Mouse (Mus musculus): ENCODE results near the gene Phospho2. TPM values are rescaled to one million over a fixed set of nuclear protein-coding genes. Genes with fewer than 3 reads are reported as not detected.

Phospho2 gene
- 104 TPM for polyA plus RNA-seq (2014; fragmentation: Illumina TruSeq; extraction: RNeasy Lipid Tissue Mini Kit (QIAGEN cat#74804); ENCODE audit: low replicate concordance)

GRCm38 (mm10) chr2:69789429-69790069, at the start of gene Phospho2, which contains the start of gene Ccdc173:
TSS of gene Phospho2 (plus strand) at chr2:69789623.
TSS of gene Ccdc173 (minus strand) at chr2:69789575.

GRCm38 (mm10) chr2:69821711-69822110, 32.3 kb downstream of the Phospho2 start, which contains the start of gene Klhl23:
TSS of gene Klhl23 (plus strand) at chr2:69821944.

Other genes starting within 250 kb of the Phospho2 start
- 0.04 TPM for gene Lrp2, start 203.6 kb upstream of the Phospho2 start, polyA plus RNA-seq (2014; fragmentation: Illumina TruSeq; extraction: RNeasy Lipid Tissue Mini Kit (QIAGEN cat#74804); ENCODE audit: low replicate concordance)
- 12.3 TPM for gene Bbs5, start 142.5 kb upstream of the Phospho2 start, polyA plus RNA-seq (2014; fragmentation: Illumina TruSeq; extraction: RNeasy Lipid Tissue Mini Kit (QIAGEN cat#74804); ENCODE audit: low replicate concordance)
- gene Klhl41, start 119.5 kb upstream of the Phospho2 start, polyA plus RNA-seq (2014; fragmentation: Illumina TruSeq; extraction: RNeasy Lipid Tissue Mini Kit (QIAGEN cat#74804); ENCODE audit: low replicate concordance) = not detected
- gene Fastkd1, start 76.1 kb upstream of the Phospho2 start, polyA plus RNA-seq (2014; fragmentation: Illumina TruSeq; extraction: RNeasy Lipid Tissue Mini Kit (QIAGEN cat#74804); ENCODE audit: low replicate concordance) = 26.8 TPM
- gene Ppig, start 67.1 kb upstream of the Phospho2 start, polyA plus RNA-seq (2014; fragmentation: Illumina TruSeq; extraction: RNeasy Lipid Tissue Mini Kit (QIAGEN cat#74804); ENCODE audit: low replicate concordance) = 275 TPM
- 1.0 TPM for gene Ccdc173, start within 50 bp of the Phospho2 start, polyA plus RNA-seq (2014; fragmentation: Illumina TruSeq; extraction: RNeasy Lipid Tissue Mini Kit (QIAGEN cat#74804); ENCODE audit: low replicate concordance)
- gene Klhl23, start 32.3 kb downstream of the Phospho2 start, polyA plus RNA-seq (2014; fragmentation: Illumina TruSeq; extraction: RNeasy Lipid Tissue Mini Kit (QIAGEN cat#74804); ENCODE audit: low replicate concordance) = 50.9 TPM
- 619 TPM for gene Ssb, start 71.9 kb downstream of the Phospho2 start, polyA plus RNA-seq (2014; fragmentation: Illumina TruSeq; extraction: RNeasy Lipid Tissue Mini Kit (QIAGEN cat#74804); ENCODE audit: low replicate concordance)
- 62.3 TPM for gene Mettl5, start 96.0 kb downstream of the Phospho2 start, polyA plus RNA-seq (2014; fragmentation: Illumina TruSeq; extraction: RNeasy Lipid Tissue Mini Kit (QIAGEN cat#74804); ENCODE audit: low replicate concordance)
- 111 TPM for gene Ubr3, start 107.6 kb downstream of the Phospho2 start, polyA plus RNA-seq (2014; fragmentation: Illumina TruSeq; extraction: RNeasy Lipid Tissue Mini Kit (QIAGEN cat#74804); ENCODE audit: low replicate concordance)
- 0.07 TPM for gene Myo3b, start 249.5 kb downstream of the Phospho2 start, polyA plus RNA-seq (2014; fragmentation: Illumina TruSeq; extraction: RNeasy Lipid Tissue Mini Kit (QIAGEN cat#74804); ENCODE audit: low replicate concordance)

Measured in small intestine, adult 10 weeks (tissue).